In the genomic region with DNA sequence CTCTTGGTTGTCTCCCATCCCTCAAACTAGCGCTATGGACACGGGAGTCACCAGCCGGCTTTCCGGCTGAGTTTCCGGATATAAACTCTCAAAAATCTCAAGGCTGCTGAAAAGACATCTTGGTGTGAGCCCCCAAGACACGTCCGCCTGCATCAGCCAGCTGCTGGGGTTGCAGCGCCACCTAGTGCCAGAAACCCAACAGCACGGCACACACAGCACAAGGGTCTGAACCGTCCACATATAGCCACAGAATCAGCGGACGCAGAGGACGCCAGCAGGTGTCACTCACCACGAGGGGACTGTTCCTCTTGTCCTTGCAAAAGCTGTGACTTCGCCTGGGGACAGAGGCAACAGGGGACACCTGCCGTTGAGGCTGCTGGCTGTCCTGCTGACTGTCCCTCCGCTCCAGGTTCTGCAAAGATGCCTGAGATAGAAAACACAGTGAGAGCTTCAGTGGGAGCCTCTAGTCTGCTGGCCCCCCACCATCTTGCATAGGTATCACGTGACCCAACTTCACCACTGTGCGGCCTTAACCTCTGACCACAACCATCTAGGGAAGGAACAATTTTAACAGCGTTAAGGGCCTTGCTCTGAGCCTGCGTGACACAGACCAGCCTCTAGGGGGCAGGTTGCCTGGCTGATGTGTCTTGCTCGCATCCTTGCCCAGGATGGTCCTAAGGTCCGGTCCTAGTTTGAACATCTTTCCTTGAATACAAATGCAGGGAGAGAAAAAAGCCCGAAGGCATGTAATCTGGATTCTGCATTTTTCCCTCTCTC, we compare ENCODE assay signal across 8 mouse cellular contexts. TPM values are rescaled to one million over a fixed set of nuclear protein-coding genes. Genes with fewer than 3 reads are reported as not detected.
A peak's percentile ranks its signal among the peaks of the same experiment; 100 is the strongest.
DNase-seq lines count a peak whose midpoint lies in the region; ATAC-seq and TF ChIP-seq lines count a peak whose summit lies in the region.
"Had no signal": no experiment of that assay in that cellular context is flagged by ENCODE, and none has a peak within 500 bp of the region (broad histone marks: within the 10 kb centered on the region; RNA-seq: fewer than 3 reads in every experiment).

No protein-coding gene starts in this region.

- no peak overlapping the region for H3K27ac ChIP-seq in kidney, adult 2 months (ENCODE audit: insufficient read depth, low read depth, low read length)
- H3K27ac ChIP-seq in kidney, embryonic 16.5 days (ENCODE audit: low read length), result no peak overlapping the region
- H3K27ac ChIP-seq in embryonic fibroblast, embryonic 13.5 days (ENCODE audit: insufficient read depth, low read length), result no peak overlapping the region
- H3K27ac ChIP-seq: liver, embryonic 15.5 days had no signal

- no peak overlapping the region for H3K9ac ChIP-seq in kidney, embryonic 16.5 days (replicated peaks; ENCODE audit: low read length)
- H3K9ac ChIP-seq: liver, embryonic 15.5 days had no signal

- no peak for ATAC-seq in kidney, embryonic 16.5 days (ENCODE audit: low FRiP score, low TSS enrichment)

- H3K4me2 ChIP-seq in kidney, embryonic 16.5 days (replicated peaks; ENCODE audit: low read depth, low read length), result no peak overlapping the region
- H3K4me2 ChIP-seq: liver, embryonic 15.5 days had no signal

- peak; percentile 44 for DNase-seq in kidney, adult 2 months
- DNase-seq in ZHBTc4 (ENCODE audit: low read depth, low spot score), result peak; percentile 83
- peak; percentile 44 for DNase-seq in lung, postnatal 14 days
- DNase-seq in ovary, postnatal 14 days (ENCODE audit: low spot score), result no peak
- DNase-seq in urinary bladder, postnatal 10 days (ENCODE audit: low spot score), result no peak

- H3K27me3 ChIP-seq in kidney, adult 2 months (replicated peaks; ENCODE audit: control insufficient read depth, insufficient read depth, low read length), result no peaks in the 10 kb centered on the region
- no peaks in the 10 kb centered on the region for H3K27me3 ChIP-seq in kidney, embryonic 16.5 days (ENCODE audit: insufficient read depth, low read length)
- H3K27me3 ChIP-seq: liver, embryonic 15.5 days had no signal

- no peak for TF ChIP-seq POLR2A in kidney, adult 2 months (IDR thresholded peaks at IDR 0.05; ENCODE audit: low read depth, low read length)
- TF ChIP-seq POLR2A in embryonic fibroblast, embryonic 13.5 days (IDR thresholded peaks at IDR 0.05; ENCODE audit: low read depth, low read length), result no peak

- no peaks in the 10 kb centered on the region for H3K36me3 ChIP-seq in kidney, adult 2 months (ENCODE audit: control insufficient read depth, insufficient read depth, low read length)
- 0 out of 2 replicates have a peak, but pooled peaks cover 9% of the 10 kb centered on the region for H3K36me3 ChIP-seq in kidney, embryonic 16.5 days (ENCODE audit: insufficient read depth, low read length)
- H3K36me3 ChIP-seq: liver, embryonic 15.5 days had no signal

- peaks cover 5% of the 10 kb centered on the region; the same call in 1 of the 2 replicates for H3K9me3 ChIP-seq in kidney, embryonic 16.5 days (ENCODE audit: low read length)
- H3K9me3 ChIP-seq: liver, embryonic 15.5 days had no signal

- peak; percentile 67 for TF ChIP-seq CTCF in kidney, adult 2 months (conservative IDR thresholded peaks at IDR 0.05; ENCODE audit: insufficient read depth, insufficient read length, low read depth, low read length)
- TF ChIP-seq CTCF in embryonic fibroblast, embryonic 13.5 days (IDR thresholded peaks at IDR 0.05; ENCODE audit: borderline replicate concordance, insufficient read depth, low read length), result peak; percentile 89

- no peak overlapping the region for H3K4me3 ChIP-seq in kidney, adult 2 months (ENCODE audit: insufficient read depth, low read depth, low read length)
- H3K4me3 ChIP-seq in kidney, embryonic 16.5 days (ENCODE audit: low read length), result no peak overlapping the region
- H3K4me3 ChIP-seq in embryonic fibroblast, embryonic 13.5 days (ENCODE audit: insufficient read depth, low read length), result no peak overlapping the region
- H3K4me3 ChIP-seq: liver, embryonic 15.5 days had no signal

- WGBS in kidney, adult 2 months, result 66% methylated on average over 24 of the region's 24 CpGs
- WGBS in kidney, embryonic 16.5 days, result 54% methylated on average over 24 of the region's 24 CpGs

- no peaks in the 10 kb centered on the region for H3K4me1 ChIP-seq in kidney, adult 2 months (ENCODE audit: control insufficient read depth, insufficient read depth, low read length)
- peaks cover 10% of the 10 kb centered on the region for H3K4me1 ChIP-seq in kidney, embryonic 16.5 days (ENCODE audit: insufficient read depth, low read length)
- H3K4me1 ChIP-seq in embryonic fibroblast, embryonic 13.5 days (ENCODE audit: control insufficient read depth, insufficient read depth, low read length), result no peaks in the 10 kb centered on the region

RNA-seq across cellular contexts. Expression of a gene that starts 45.9 kb away (rescaled TPM):
- 14.3 and 15.0 TPM in 2 replicates for polyA plus RNA-seq in kidney, adult 2 months (2012; rRNA removed)
- 7.2 and 7.9 TPM in 2 replicates for polyA plus RNA-seq in kidney, embryonic 16.5 days (2015; fragmentation: Nextera tagmentation; extraction: Ambion mirVana)
- polyA plus RNA-seq in embryonic fibroblast, embryonic 13.5 days (2011; ENCODE audit: insufficient read length, low read depth, missing spikeins), result 29.0 and 38.4 TPM in 2 replicates

RNA-seq across cellular contexts. Expression of a gene that starts 51.6 kb away (rescaled TPM):
- polyA plus RNA-seq in kidney, adult 2 months (2012; rRNA removed), result not detected in 2 replicates
- polyA plus RNA-seq in kidney, embryonic 16.5 days (2015; fragmentation: Nextera tagmentation; extraction: Ambion mirVana), result 0.09 TPM in 1 of 2 replicates, not detected in the other
- not detected in 2 replicates for polyA plus RNA-seq in embryonic fibroblast, embryonic 13.5 days (2011; ENCODE audit: insufficient read length, low read depth, missing spikeins)
- polyA plus RNA-seq: liver, embryonic 15.5 days had no signal

Comparison
In these comparisons a context has a peak if more than half of its experiments do, and no peak if none do; other contexts are left out.
1. DNase-seq: peak in kidney, adult 2 months (single experiment), ZHBTc4 (single experiment) and lung, postnatal 14 days (single experiment); none in ovary, postnatal 14 days (single experiment) and urinary bladder, postnatal 10 days (single experiment).